Mouse (Mus musculus): ENCODE measurements around the gene Actn3.

GRCm38 (mm10) chr19:4915924-4916603 is 38.4 kb upstream of the Actn3 start:
- TF ChIP-seq MAX (IDR thresholded peaks at IDR 0.05; ENCODE audit: low read depth), result no peak
- no peak for TF ChIP-seq POLR2A (IDR thresholded peaks at IDR 0.05; ENCODE audit: insufficient read length, low read depth)
- no peak for TF ChIP-seq TCF3 (IDR thresholded peaks at IDR 0.05; ENCODE audit: insufficient read length, low read depth)
- TF ChIP-seq SRF (IDR thresholded peaks at IDR 0.05; ENCODE audit: control insufficient read depth, insufficient read length, low read depth), result no peak

All from myocyte (in vitro differentiated cells).